Mouse (Mus musculus): ENCODE results near the gene Hspb8. TPM values are rescaled to one million over a fixed set of nuclear protein-coding genes. Genes with fewer than 3 reads are reported as not detected.

Gene Hspb8
- polyA plus RNA-seq, 1 experiment from 2014 or later: 34.9 TPM

GRCm38 (mm10) chr5:116421791-116422481 lies 728 bp downstream of the Hspb8 start:
- no peaks in the 10 kb centered on the region for H3K9me3 ChIP-seq (replicated peaks; ENCODE audit: control insufficient read depth, low read length)
- WGBS (ENCODE audit: insufficient replicate concordance): 39% methylated on average over 22 of the region's 22 CpGs
- peak overlapping the region; percentile 87 for H3K9ac ChIP-seq (ENCODE audit: low read depth, low read length)
- no peak for ATAC-seq (replicated peaks; ENCODE audit: insufficient number of reproducible peaks, low FRiP score, low TSS enrichment)
- H3K4me3 ChIP-seq (ENCODE audit: low read depth, low read length): peak overlapping the region; percentile 55
- H3K4me1 ChIP-seq (ENCODE audit: control insufficient read depth, insufficient read depth, low read length): peaks cover 29% of the 10 kb centered on the region
- peak overlapping the region; percentile 93 for H3K27ac ChIP-seq (ENCODE audit: low read depth, low read length)
- no peaks in the 10 kb centered on the region for H3K36me3 ChIP-seq (ENCODE audit: control insufficient read depth, insufficient read depth, low read length)
- peak overlapping the region; percentile 87 for H3K4me2 ChIP-seq
- no peaks in the 10 kb centered on the region for H3K27me3 ChIP-seq (ENCODE audit: control insufficient read depth, insufficient read depth, low read length)

GRCm38 (mm10) chr5:116420759-116421225 lies 1.9 kb downstream of the Hspb8 start:
- Histone ChIP-seq H3K4me3 (ENCODE audit: low read depth, low read length) (peak overlapping the region; percentile 50), H3K9ac (ENCODE audit: low read depth, low read length) (peak overlapping the region; percentile 66), H3K36me3 (ENCODE audit: control insufficient read depth, insufficient read depth, low read length) (no peaks in the 10 kb centered on the region), H3K4me2 (peak overlapping the region; percentile 69), H3K9me3 (replicated peaks; ENCODE audit: control insufficient read depth, low read length) (no peaks in the 10 kb centered on the region), H3K4me1 (ENCODE audit: control insufficient read depth, insufficient read depth, low read length) (peaks cover 32% of the 10 kb centered on the region), H3K27me3 (ENCODE audit: control insufficient read depth, insufficient read depth, low read length) (no peaks in the 10 kb centered on the region), H3K27ac (ENCODE audit: low read depth, low read length) (peak overlapping the region; percentile 80)
- peak; percentile 75; the same call in 1 of the 2 replicates for ATAC-seq (replicated peaks; ENCODE audit: insufficient number of reproducible peaks, low FRiP score, low TSS enrichment)
- WGBS (ENCODE audit: insufficient replicate concordance): 14% methylated on average over 6 of the region's 6 CpGs

- Histone ChIP-seq H3K36me3 (ENCODE audit: control insufficient read depth, insufficient read depth, low read length) (peaks cover under 1% of the 10 kb centered on the region; the same call in 1 of the 2 replicates), H3K9ac (ENCODE audit: low read depth, low read length) (peak overlapping the region; percentile 66), H3K9me3 (replicated peaks; ENCODE audit: control insufficient read depth, low read length) (no peaks in the 10 kb centered on the region), H3K4me1 (ENCODE audit: control insufficient read depth, insufficient read depth, low read length) (peaks cover 36% of the 10 kb centered on the region), H3K27me3 (ENCODE audit: control insufficient read depth, insufficient read depth, low read length) (no peaks in the 10 kb centered on the region), H3K4me2 (peak overlapping the region; percentile 69), H3K4me3 (ENCODE audit: low read depth, low read length) (peak overlapping the region; percentile 50), H3K27ac (ENCODE audit: low read depth, low read length) (peak overlapping the region; percentile 80)
- WGBS (ENCODE audit: insufficient replicate concordance): 90% methylated on average over 1 of the region's 1 CpGs
- ATAC-seq (replicated peaks; ENCODE audit: insufficient number of reproducible peaks, low FRiP score, low TSS enrichment): no peak
Observed at GRCm38 (mm10) chr5:116420213-116420612, 2.5 kb downstream of the Hspb8 start.

- Histone ChIP-seq H3K4me1 (ENCODE audit: control insufficient read depth, insufficient read depth, low read length) (peaks cover 37% of the 10 kb centered on the region), H3K9ac (ENCODE audit: low read depth, low read length) (0 out of 2 replicates have a peak overlapping the region, but pooled peaks have one; percentile 24), H3K4me2 (peak overlapping the region; percentile 69), H3K27me3 (ENCODE audit: control insufficient read depth, insufficient read depth, low read length) (no peaks in the 10 kb centered on the region), H3K27ac (ENCODE audit: low read depth, low read length) (no peak overlapping the region), H3K36me3 (ENCODE audit: control insufficient read depth, insufficient read depth, low read length) (peaks cover 3% of the 10 kb centered on the region; the same call in 1 of the 2 replicates), H3K4me3 (ENCODE audit: low read depth, low read length) (peak overlapping the region; percentile 50), H3K9me3 (replicated peaks; ENCODE audit: control insufficient read depth, low read length) (no peaks in the 10 kb centered on the region)
- no peak for ATAC-seq (replicated peaks; ENCODE audit: insufficient number of reproducible peaks, low FRiP score, low TSS enrichment)
- WGBS (ENCODE audit: insufficient replicate concordance): 60% methylated on average over 6 of the region's 6 CpGs
Observed at GRCm38 (mm10) chr5:116419322-116420045, 3.2 kb downstream of the Hspb8 start.

GRCm38 (mm10) chr5:116416208-116416607 lies 6.5 kb downstream of the Hspb8 start:
- Histone ChIP-seq H3K9me3 (replicated peaks; ENCODE audit: control insufficient read depth, low read length) (no peaks in the 10 kb centered on the region), H3K4me1 (ENCODE audit: control insufficient read depth, insufficient read depth, low read length) (peaks cover 53% of the 10 kb centered on the region), H3K27ac (ENCODE audit: low read depth, low read length) (0 out of 2 replicates have a peak overlapping the region, but pooled peaks have one; percentile 1), H3K9ac (ENCODE audit: low read depth, low read length) (no peak overlapping the region), H3K4me3 (ENCODE audit: low read depth, low read length) (no peak overlapping the region), H3K36me3 (ENCODE audit: control insufficient read depth, insufficient read depth, low read length) (peaks cover 3% of the 10 kb centered on the region; the same call in 1 of the 2 replicates), H3K27me3 (ENCODE audit: control insufficient read depth, insufficient read depth, low read length) (no peaks in the 10 kb centered on the region), H3K4me2 (peak overlapping the region; percentile 9)
- WGBS (ENCODE audit: insufficient replicate concordance): 24% methylated on average over 5 of the region's 5 CpGs
- ATAC-seq (replicated peaks; ENCODE audit: insufficient number of reproducible peaks, low FRiP score, low TSS enrichment): no peak

GRCm38 (mm10) chr5:116409689-116410590 lies 12.7 kb downstream of the Hspb8 start:
- H3K4me3 ChIP-seq (ENCODE audit: low read depth, low read length): no peak overlapping the region
- peak overlapping the region; percentile 35 for H3K4me2 ChIP-seq
- no peaks in the 10 kb centered on the region; the same call in 1 of the 2 replicates for H3K36me3 ChIP-seq (ENCODE audit: control insufficient read depth, insufficient read depth, low read length)
- H3K27ac ChIP-seq (ENCODE audit: low read depth, low read length): 0 out of 2 replicates have a peak overlapping the region, but pooled peaks have one; percentile 15
- H3K4me1 ChIP-seq (ENCODE audit: control insufficient read depth, insufficient read depth, low read length): peaks cover 33% of the 10 kb centered on the region
- H3K9me3 ChIP-seq (replicated peaks; ENCODE audit: control insufficient read depth, low read length): no peaks in the 10 kb centered on the region
- ATAC-seq (replicated peaks; ENCODE audit: insufficient number of reproducible peaks, low FRiP score, low TSS enrichment): no peak
- WGBS (ENCODE audit: insufficient replicate concordance): 7% methylated on average over 15 of the region's 16 CpGs
- no peaks in the 10 kb centered on the region for H3K27me3 ChIP-seq (ENCODE audit: control insufficient read depth, insufficient read depth, low read length)
- 0 out of 2 replicates have a peak overlapping the region, but pooled peaks have one; percentile 22 for H3K9ac ChIP-seq (ENCODE audit: low read depth, low read length)

- H3K4me1 ChIP-seq (ENCODE audit: control insufficient read depth, insufficient read depth, low read length): peaks cover 26% of the 10 kb centered on the region
Observed at GRCm38 (mm10) chr5:116408965-116409364, 13.7 kb downstream of the Hspb8 start.

GRCm38 (mm10) chr5:116407936-116408335 lies 14.7 kb downstream of the Hspb8 start:
- Histone ChIP-seq H3K4me1 (ENCODE audit: control insufficient read depth, insufficient read depth, low read length) (peaks cover 17% of the 10 kb centered on the region), H3K9me3 (replicated peaks; ENCODE audit: control insufficient read depth, low read length) (no peaks in the 10 kb centered on the region), H3K27ac (ENCODE audit: low read depth, low read length) (peak overlapping the region; percentile 0; the same call in 1 of the 2 replicates), H3K36me3 (ENCODE audit: control insufficient read depth, insufficient read depth, low read length) (no peaks in the 10 kb centered on the region), H3K27me3 (ENCODE audit: control insufficient read depth, insufficient read depth, low read length) (no peaks in the 10 kb centered on the region), H3K4me2 (no peak overlapping the region), H3K4me3 (ENCODE audit: low read depth, low read length) (no peak overlapping the region), H3K9ac (ENCODE audit: low read depth, low read length) (no peak overlapping the region)
- ATAC-seq (replicated peaks; ENCODE audit: insufficient number of reproducible peaks, low FRiP score, low TSS enrichment): no peak
- 33% methylated on average over 6 of the region's 6 CpGs for WGBS (ENCODE audit: insufficient replicate concordance)

More at GRCm38 (mm10) chr5:116408965-116409364, 13.7 kb downstream of the Hspb8 start:
- Histone ChIP-seq H3K36me3 (ENCODE audit: control insufficient read depth, insufficient read depth, low read length) (no peaks in the 10 kb centered on the region), H3K27ac (ENCODE audit: low read depth, low read length) (no peak overlapping the region), H3K27me3 (ENCODE audit: control insufficient read depth, insufficient read depth, low read length) (no peaks in the 10 kb centered on the region), H3K4me2 (no peak overlapping the region), H3K9me3 (replicated peaks; ENCODE audit: control insufficient read depth, low read length) (no peaks in the 10 kb centered on the region), H3K4me3 (ENCODE audit: low read depth, low read length) (no peak overlapping the region), H3K9ac (ENCODE audit: low read depth, low read length) (no peak overlapping the region)
- ATAC-seq (replicated peaks; ENCODE audit: insufficient number of reproducible peaks, low FRiP score, low TSS enrichment): no peak
- 52% methylated on average over 9 of the region's 9 CpGs for WGBS (ENCODE audit: insufficient replicate concordance)
